Mouse (Mus musculus): Measurements from ENCODE around the gene Fgf23. TPM values are rescaled to one million over a fixed set of nuclear protein-coding genes. Genes with fewer than 3 reads are reported as not detected.
A peak's percentile ranks its signal among the peaks of the same experiment; 100 is the strongest.

The Fgf23 gene
- total RNA-seq (2021) (not detected), polyA plus RNA-seq (2012; rRNA removed) (not detected in 2 replicates)
- long read RNA-seq, result 0 reads

- no peak for DNase-seq
Measured at GRCm38 (mm10) chr6:127072817-127073216, at the start of gene Fgf23. Gene Fgf23, plus strand, starts transcription at chr6:127072902.

DNA sequence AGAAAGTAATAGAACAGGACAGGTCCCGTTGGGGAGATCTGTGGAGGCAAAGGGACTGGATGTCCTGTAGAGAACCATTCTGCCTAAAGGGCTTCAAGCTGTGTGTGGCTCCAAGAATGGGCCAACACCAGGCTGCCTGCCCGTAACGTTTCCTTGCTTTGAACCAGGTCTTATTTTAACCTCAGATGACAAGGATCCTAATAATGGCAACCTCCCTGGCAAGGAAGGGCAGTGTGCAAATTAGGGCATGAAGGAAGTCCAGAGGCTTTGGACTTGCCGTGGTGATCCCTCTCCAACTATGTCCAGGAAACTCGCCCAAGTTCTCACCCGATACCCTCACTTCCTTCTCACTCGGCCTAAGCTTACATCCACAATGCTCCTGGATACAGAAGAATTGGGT is 47.9 kb upstream of the Fgf23 start:
- no peak for DNase-seq

DNA sequence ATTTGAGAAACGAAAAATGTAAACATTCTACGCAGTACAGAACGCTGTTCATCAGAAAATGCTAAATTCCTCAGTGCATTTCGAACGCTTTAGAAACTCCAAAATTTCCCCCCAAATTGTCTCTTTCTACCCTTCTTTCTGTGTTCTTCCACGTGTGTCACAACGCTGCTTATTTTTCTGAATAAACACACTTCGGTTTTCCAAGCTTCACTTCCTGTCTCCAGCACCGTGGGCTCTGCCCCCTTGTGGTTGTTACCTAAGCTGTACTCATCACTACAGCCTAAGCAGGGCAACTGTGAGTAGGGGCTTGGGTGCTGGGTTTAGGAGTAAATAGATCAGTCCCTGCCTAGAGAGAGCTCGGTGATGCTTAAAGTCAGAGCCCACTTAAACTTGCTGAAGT is 37.9 kb upstream of the Fgf23 start:
- DNase-seq, result no peak

DNA sequence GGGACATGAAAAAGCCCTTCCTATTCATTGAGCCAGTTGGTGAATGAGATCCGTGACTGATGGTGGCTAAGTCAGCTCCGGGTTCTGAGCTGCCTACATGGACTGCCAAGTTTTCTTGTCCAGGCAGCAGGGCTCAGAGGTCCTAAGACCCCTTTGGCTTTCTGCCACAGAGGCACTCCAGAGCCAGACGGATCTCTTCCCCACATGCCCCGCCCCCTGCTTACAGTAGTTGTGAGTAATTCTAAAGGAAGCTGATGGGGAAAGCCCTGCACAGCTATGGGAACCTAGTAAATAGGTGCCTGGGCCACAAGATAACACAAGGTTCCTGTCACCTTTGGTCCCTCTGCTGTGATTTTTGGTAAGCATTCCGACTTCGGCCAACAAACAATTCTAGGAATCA is 27.8 kb upstream of the Fgf23 start:
- DNase-seq, result no peak

DNA sequence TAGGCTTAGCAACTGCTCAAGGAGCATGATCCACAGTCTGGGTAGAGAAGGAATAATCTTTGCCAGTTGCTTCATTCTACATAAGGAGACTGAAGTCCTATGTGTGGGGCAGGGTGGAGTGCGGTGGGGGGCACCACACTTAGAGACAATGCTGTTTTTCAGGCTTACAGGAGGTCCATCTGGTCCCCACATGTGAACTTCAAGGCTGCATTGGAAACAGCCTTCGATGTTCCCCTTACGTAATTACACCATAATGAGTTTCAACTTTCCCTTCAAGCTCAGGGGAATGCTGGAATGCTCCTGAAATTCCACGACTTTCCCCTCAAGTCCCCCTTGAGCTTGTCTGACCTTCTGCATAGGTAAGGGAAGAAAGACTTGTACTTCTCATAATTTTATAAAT is 21.9 kb upstream of the Fgf23 start:
- DNase-seq, result no peak

DNA sequence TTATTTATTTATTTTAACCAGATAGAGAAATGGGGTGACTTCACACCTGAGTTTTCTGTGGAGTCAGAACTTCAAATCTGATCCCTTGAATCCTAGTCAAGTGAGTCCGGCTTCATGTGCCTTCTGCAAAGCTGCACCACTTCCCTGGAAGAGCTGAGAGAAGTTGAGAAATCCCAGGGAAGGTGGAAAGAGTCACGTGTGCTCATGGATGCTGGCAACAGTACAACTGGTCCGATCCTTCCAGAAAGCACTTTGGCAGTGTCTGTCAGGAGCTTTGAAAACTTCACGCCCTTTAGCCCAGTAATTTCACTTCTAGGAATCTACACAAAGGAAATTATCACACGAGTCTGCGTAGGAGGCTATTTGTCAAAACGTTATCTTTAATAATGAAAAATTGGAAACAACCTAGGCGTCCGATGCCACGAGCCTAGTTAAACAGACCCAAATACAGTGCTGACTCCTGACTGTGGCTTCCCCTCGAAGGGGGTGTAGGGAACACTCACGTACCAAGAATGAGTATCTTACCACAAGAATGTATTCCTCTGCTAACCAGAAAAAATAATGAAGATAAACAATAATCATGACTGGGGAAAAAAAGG is 15.6 kb upstream of the Fgf23 start:
- peak; percentile 2 for DNase-seq

GRCm38 (mm10) chr6:127059975-127060374 is 12.7 kb upstream of the Fgf23 start:
- DNase-seq, result no peak

DNA sequence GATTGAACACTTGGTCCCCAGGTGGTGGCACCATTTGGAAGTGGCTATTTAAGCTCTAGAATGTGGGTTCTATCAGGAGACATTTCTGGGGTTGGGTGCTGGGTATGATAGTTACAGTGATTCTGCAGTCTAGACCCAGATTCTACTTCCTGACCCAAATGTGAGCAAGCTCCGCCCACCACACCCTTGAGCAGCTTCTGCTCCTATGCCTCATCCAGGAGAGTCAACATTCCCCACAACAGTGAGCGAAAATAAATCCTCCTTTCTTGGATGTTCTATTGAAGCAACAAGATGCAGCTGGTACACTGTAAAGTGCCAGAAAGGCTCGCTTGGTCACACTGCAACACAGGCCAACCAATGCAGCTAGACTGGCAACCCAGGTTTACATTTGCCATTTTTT is 8.8 kb upstream of the Fgf23 start:
- no peak for DNase-seq

- DNase-seq, result no peak
Measured at GRCm38 (mm10) chr6:127064815-127065214, 7.9 kb upstream of the Fgf23 start.

DNA sequence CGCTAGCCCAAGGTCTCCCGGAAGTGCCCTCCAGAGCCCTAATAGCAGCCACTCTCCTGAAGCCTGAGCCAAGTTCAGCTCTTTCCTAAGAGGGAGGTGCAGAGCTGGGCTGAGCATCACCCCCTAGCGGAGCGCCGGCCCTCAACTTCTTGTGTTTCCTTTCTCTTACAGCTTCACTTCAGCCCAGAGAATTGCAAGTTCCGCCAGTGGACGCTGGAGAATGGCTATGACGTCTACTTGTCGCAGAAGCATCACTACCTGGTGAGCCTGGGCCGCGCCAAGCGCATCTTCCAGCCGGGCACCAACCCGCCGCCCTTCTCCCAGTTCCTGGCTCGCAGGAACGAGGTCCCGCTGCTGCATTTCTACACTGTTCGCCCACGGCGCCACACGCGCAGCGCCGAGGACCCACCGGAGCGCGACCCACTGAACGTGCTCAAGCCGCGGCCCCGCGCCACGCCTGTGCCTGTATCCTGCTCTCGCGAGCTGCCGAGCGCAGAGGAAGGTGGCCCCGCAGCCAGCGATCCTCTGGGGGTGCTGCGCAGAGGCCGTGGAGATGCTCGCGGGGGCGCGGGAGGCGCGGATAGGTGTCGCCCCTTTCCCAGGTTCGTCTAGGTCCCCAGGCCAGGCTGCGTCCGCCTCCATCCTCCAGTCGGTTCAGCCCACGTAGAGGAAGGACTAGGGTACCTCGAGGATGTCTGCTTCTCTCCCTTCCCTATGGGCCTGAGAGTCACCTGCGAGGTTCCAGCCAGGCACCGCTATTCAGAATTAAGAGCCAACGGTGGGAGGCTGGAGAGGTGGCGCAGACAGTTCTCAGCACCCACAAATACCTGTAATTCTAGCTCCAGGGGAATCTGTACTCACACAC is 7.4 kb downstream of the Fgf23 start:
- DNase-seq, result peak; percentile 74

- DNase-seq, result no peak
Measured at GRCm38 (mm10) chr6:127081820-127082219, 9.1 kb downstream of the Fgf23 start.

DNA sequence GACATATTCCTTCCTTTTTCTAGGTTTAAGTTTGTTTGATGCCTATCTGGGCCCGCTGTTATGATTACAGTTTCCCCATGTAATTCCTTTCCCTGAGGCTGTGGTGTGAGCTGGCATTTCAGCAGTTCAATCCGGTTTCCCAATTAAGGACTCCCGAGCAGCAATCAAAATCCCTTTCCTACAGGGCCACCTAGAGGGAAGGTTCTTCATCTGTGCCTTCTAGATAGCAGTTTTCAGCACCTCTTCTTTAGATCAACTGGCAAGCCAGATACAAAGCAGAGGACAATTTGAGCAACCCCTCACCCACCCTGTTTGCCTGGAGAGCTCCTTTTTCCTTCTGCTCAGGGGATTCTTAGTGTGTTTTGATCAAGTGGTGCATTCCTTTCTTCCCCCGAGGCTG is 14.0 kb downstream of the Fgf23 start:
- peak; percentile 36 for DNase-seq

GRCm38 (mm10) chr6:127094565-127094964 is 21.9 kb downstream of the Fgf23 start:
- no peak for DNase-seq

- peak; percentile 37 for DNase-seq
Measured at GRCm38 (mm10) chr6:127103506-127104275, 31.0 kb downstream of the Fgf23 start.

DNA sequence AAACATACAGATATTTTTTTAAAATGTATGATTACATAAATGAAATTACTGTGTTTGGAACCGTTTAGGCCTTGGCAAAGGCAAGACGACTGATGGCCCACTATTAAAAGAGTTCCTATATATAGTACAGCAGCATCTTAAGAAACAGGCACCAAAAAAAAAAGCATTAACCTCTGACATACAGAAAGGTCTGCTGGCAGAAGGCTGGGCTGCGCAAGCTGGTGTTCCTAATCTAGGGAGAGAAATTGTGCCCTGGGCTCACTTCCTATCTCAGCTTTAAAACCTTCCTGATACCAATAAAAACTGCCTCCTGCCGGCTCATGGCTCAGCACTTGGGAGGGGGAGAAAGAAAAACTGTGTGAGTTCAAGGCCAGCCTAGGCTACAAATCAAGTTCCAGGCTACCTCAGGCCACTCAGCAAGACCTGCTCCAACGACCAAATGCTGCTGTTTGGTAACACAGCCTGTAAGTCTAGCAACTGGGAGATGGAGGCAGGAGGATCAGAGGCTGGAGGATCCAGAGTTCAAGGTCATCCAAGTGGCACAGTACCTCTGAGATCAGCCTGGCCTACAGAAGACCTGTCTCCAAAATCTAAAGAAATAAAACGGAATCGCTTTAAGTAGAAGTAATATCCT is 31.8 kb downstream of the Fgf23 start:
- peak; percentile 23 for DNase-seq

DNA sequence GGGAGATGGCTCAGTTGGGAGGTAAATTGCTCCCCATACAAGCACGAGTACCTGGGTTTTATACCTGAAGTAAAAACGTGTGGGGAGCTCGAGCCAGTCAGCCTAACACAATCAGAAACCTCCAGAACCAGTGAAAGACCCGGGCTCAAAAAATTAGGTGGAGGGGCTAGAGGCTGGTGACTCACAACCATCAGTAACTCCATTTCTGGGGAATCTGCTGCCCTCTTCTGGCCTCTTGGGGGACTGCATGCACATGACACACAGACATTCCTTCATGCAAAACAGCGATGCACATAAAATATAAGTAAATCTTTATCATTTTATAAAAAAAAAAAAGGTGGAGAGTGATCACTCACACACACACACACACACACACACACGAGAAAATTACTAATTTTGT is 32.4 kb downstream of the Fgf23 start:
- DNase-seq, result peak; percentile 24

DNA sequence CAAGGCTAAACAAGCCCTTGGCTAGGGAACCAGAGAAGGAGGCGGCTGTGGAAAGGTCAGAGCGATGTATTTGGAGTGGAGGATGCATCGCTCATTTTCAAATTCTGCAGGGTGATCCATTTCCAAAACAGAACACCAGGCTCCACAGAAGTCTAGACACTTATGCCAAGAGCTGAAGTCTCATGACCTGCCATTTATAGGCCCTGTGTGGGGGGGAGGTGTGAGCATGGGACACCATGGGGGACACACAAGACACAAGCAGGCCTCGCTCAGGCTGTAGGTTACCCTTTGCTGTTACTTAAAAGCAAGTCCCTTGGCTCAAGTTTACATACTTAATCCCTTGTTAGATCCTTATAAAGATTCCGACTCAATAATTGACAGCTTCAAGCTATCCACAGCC is 33.5 kb downstream of the Fgf23 start:
- no peak for DNase-seq

GRCm38 (mm10) chr6:127106726-127107125 is 34.0 kb downstream of the Fgf23 start:
- DNase-seq, result no peak

- DNase-seq, result no peak
Measured at GRCm38 (mm10) chr6:127107413-127107812, 34.7 kb downstream of the Fgf23 start.

GRCm38 (mm10) chr6:127108368-127109060 is 35.8 kb downstream of the Fgf23 start:
- DNase-seq, result no peak

- peak; percentile 97 for DNase-seq
Measured at GRCm38 (mm10) chr6:127109402-127109930, 36.8 kb downstream of the Fgf23 start, which contains the start of gene Tigar. Gene Tigar, minus strand, starts transcription at chr6:127109557.

Data from adrenal gland, adult 2 months (tissue).